Mouse (Mus musculus) thymus, postnatal 0 days (tissue): ENCODE results near the gene Slc2a5. TPM values are rescaled to one million over a fixed set of nuclear protein-coding genes. Genes with fewer than 3 reads are reported as not detected.

Source experiments
- DNase-seq: peaks from one replicate; pipeline ENCODE4 v3.0.0-alpha.2; 2015; ENCODE audit warnings: low spot score
- polyA plus RNA-seq: library from polyadenylated mRNA; unstranded; fragments of >200 nt; fragmentation: Nextera tagmentation; extraction: Ambion mirVana; gene quantifications from 2 replicates; pipeline ENCODE4 v1.2.1, GENCODE M21; 2015

Slc2a5 gene
- polyA plus RNA-seq, 1 experiment from 2014 or later: 0.17 TPM

GRCm38 (mm10) chr4:150139090-150139489 lies 20.0 kb downstream of the Slc2a5 start:
- DNase-seq: no peak

- no peak for DNase-seq
Observed at GRCm38 (mm10) chr4:150140346-150140745, 21.3 kb downstream of the Slc2a5 start.

- DNase-seq: no peak
Observed at GRCm38 (mm10) chr4:150144242-150144641, 25.2 kb downstream of the Slc2a5 start.

GRCm38 (mm10) chr4:150146286-150146685 lies 27.2 kb downstream of the Slc2a5 start:
- no peak for DNase-seq

GRCm38 (mm10) chr4:150151045-150151444 lies 32.0 kb downstream of the Slc2a5 start:
- DNase-seq: no peak

GRCm38 (mm10) chr4:150152483-150152882 lies 33.4 kb downstream of the Slc2a5 start:
- no peak for DNase-seq

- DNase-seq: no peak
Observed at GRCm38 (mm10) chr4:150155301-150155700, 36.2 kb downstream of the Slc2a5 start.

GRCm38 (mm10) chr4:150155731-150156130 lies 36.6 kb downstream of the Slc2a5 start:
- DNase-seq: peak; percentile 29

GRCm38 (mm10) chr4:150157348-150157882 lies 38.3 kb downstream of the Slc2a5 start:
- DNase-seq: no peak

GRCm38 (mm10) chr4:150159458-150159857 lies 40.4 kb downstream of the Slc2a5 start:
- DNase-seq: no peak

- no peak for DNase-seq
Observed at GRCm38 (mm10) chr4:150162561-150163169, 43.6 kb downstream of the Slc2a5 start.

- DNase-seq: peak; percentile 12
Observed at GRCm38 (mm10) chr4:150164875-150165274, 45.8 kb downstream of the Slc2a5 start.

- no peak for DNase-seq
Observed at GRCm38 (mm10) chr4:150168406-150168805, 49.3 kb downstream of the Slc2a5 start.

- no peak for DNase-seq
Observed at GRCm38 (mm10) chr4:150172107-150172506, 53.0 kb downstream of the Slc2a5 start.

GRCm38 (mm10) chr4:150173281-150173680 lies 54.2 kb downstream of the Slc2a5 start:
- DNase-seq: peak; percentile 34

GRCm38 (mm10) chr4:150174027-150174426 lies 54.9 kb downstream of the Slc2a5 start:
- no peak for DNase-seq

GRCm38 (mm10) chr4:150176535-150176934 lies 57.5 kb downstream of the Slc2a5 start:
- peak; percentile 61 for DNase-seq

GRCm38 (mm10) chr4:150177122-150177521 lies 58.0 kb downstream of the Slc2a5 start:
- DNase-seq: no peak

GRCm38 (mm10) chr4:150178131-150178530 lies 59.0 kb downstream of the Slc2a5 start:
- DNase-seq: no peak

- DNase-seq: no peak
Observed at GRCm38 (mm10) chr4:150181304-150181703, 62.2 kb downstream of the Slc2a5 start.

GRCm38 (mm10) chr4:150188236-150188635 lies 69.2 kb downstream of the Slc2a5 start:
- no peak for DNase-seq

- DNase-seq: no peak
Observed at GRCm38 (mm10) chr4:150192199-150192598, 73.1 kb downstream of the Slc2a5 start.
